Mouse (Mus musculus) MEL (cell line): ENCODE results near the gene Vmn1r28.
"Not testable (repeated sequence)": the region's sequence is repeated elsewhere in the genome, so short reads cannot be mapped to it uniquely, and the experiment has no call there.

Source experiments
- CHD1 ChIP-seq: IDR thresholded peaks from 2 replicates; pipeline ENCODE4 v1.6.1; 2012; ENCODE audit warnings: low read depth, mild to moderate bottlenecking, inconsistent platforms, low read length, improper control_type of control experiment
- CTCF ChIP-seq, 3 experiments: IDR thresholded peaks in 2 of 3; conservative IDR thresholded peaks in 1 of 3; 2 replicates each; pipeline ENCODE4 v1.5.1; 2011 to 2012; ENCODE audit warnings: low read length in 3 of 3, low read depth in 2 of 3, mild to moderate bottlenecking in 2 of 3, improper control_type of control experiment in 1 of 3, inconsistent platforms in 1 of 3, mixed read lengths in 1 of 3, moderate library complexity in 1 of 3; ENCODE audit not compliant: control insufficient read depth in 1 of 3, insufficient read depth in 1 of 3, poor library complexity in 1 of 3, severe bottlenecking in 1 of 3
- E2F4 ChIP-seq: IDR thresholded peaks from 2 replicates; pipeline ENCODE4 v1.6.1; 2011; ENCODE audit warnings: low read depth, low read length, improper control_type of control experiment, borderline replicate concordance
- ELF1 ChIP-seq: IDR thresholded peaks from 2 replicates; pipeline ENCODE4 v1.6.1; 2014; ENCODE audit warnings: low read depth, mild to moderate bottlenecking, inconsistent platforms, low read length, improper control_type of control experiment, moderate library complexity
- EP300 ChIP-seq, 2 experiments: IDR thresholded peaks; 2 replicates each; pipeline ENCODE4 v1.6.1; 2011; ENCODE audit warnings: improper control_type of control experiment in 2 of 2, low read length in 2 of 2, low read depth in 1 of 2, mild to moderate bottlenecking in 1 of 2
- GABPA ChIP-seq: IDR thresholded peaks from 2 replicates; pipeline ENCODE4 v1.6.1; 2012; ENCODE audit warnings: low read depth, mild to moderate bottlenecking, inconsistent platforms, low read length, improper control_type of control experiment, moderate library complexity
- POLR2A ChIP-seq, 2 experiments: IDR thresholded peaks; 2 replicates each; pipeline ENCODE4 v1.6.1; 2011 to 2012; ENCODE audit warnings: low read length in 2 of 2, mild to moderate bottlenecking in 2 of 2, control low read depth in 1 of 2, improper control_type of control experiment in 1 of 2, low read depth in 1 of 2, moderate library complexity in 1 of 2; ENCODE audit not compliant: control insufficient read depth in 1 of 2, insufficient read depth in 1 of 2, poor library complexity in 1 of 2
- POLR2AphosphoS5 ChIP-seq: IDR thresholded peaks from 2 replicates; pipeline ENCODE4 v1.6.1; 2012; ENCODE audit warnings: low read depth, borderline replicate concordance, mild to moderate bottlenecking, inconsistent platforms, low read length, moderate library complexity, mixed read lengths
- USF2 ChIP-seq, 2 experiments: IDR thresholded peaks; 2 replicates each; pipeline ENCODE4 v1.6.1; 2011 to 2012; ENCODE audit warnings: improper control_type of control experiment in 2 of 2, low read length in 2 of 2, borderline replicate concordance in 1 of 2, inconsistent platforms in 1 of 2, low read depth in 1 of 2, mild to moderate bottlenecking in 1 of 2; ENCODE audit not compliant: insufficient read depth in 1 of 2
- ZNF384 ChIP-seq: IDR thresholded peaks from 2 replicates; pipeline ENCODE4 v1.6.1; 2012; ENCODE audit warnings: low read depth, mild to moderate bottlenecking, inconsistent platforms, low read length, improper control_type of control experiment

- not testable (repeated sequence) for TF ChIP-seq USF2 (IDR thresholded peaks at IDR 0.05; ENCODE audit: borderline replicate concordance in 1 of 2, insufficient read depth in 1 of 2, low read depth in 1 of 2, low read length in 2 of 2); GABPA; ZNF384; EP300 (IDR thresholded peaks at IDR 0.05; ENCODE audit: low read depth in 1 of 2, low read length in 2 of 2); CTCF (IDR thresholded peaks at IDR 0.05 in 2 of 3, conservative IDR thresholded peaks at IDR 0.05 in 1 of 3; ENCODE audit: control insufficient read depth in 1 of 3, insufficient read depth in 1 of 3, low read depth in 2 of 3, low read length in 3 of 3, poor library complexity in 1 of 3, severe bottlenecking in 1 of 3); POLR2A (IDR thresholded peaks at IDR 0.05; ENCODE audit: control insufficient read depth in 1 of 2, insufficient read depth in 1 of 2, low read depth in 1 of 2, low read length in 2 of 2, poor library complexity in 1 of 2); E2F4; ELF1; POLR2AphosphoS5; CHD1
Observed at GRCm38 (mm10) chr6:58279661-58280060, 17.8 kb downstream of the Vmn1r28 start.
